Mouse (Mus musculus): ENCODE results near the gene Zfp52. TPM values are rescaled to one million over a fixed set of nuclear protein-coding genes. Genes with fewer than 3 reads are reported as not detected.

Gene Zfp52
- polyA plus RNA-seq, 1 experiment = not detected

DNA sequence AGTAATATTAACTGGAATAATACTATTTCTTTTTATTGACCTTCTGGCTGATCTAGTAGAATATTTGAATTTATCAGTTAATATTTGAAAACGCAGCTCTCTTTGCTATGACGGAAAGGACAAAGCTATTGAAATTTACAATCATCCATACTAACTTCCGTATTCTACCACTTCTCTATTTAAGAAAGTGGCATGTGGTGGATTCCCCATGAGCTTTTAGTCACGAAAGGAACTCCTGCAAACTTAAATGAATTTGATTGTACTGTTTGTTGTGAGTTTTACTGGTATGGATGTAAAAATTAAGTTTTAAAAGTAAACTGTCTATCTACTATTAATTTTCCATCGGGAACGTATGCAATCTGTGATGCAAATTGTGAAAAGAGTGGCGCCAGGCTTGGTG, 757 bp downstream of the Zfp52 start:
- WGBS = 31% methylated on average over 7 of the region's 7 CpGs
- no peak overlapping the region for H3K27ac ChIP-seq (ENCODE audit: insufficient read depth, low read depth, low read length)
- peaks cover 3% of the 10 kb centered on the region; the same call in 1 of the 2 replicates for H3K4me1 ChIP-seq (ENCODE audit: control insufficient read depth, insufficient read depth, low read length)
- TF ChIP-seq POLR2A (IDR thresholded peaks at IDR 0.05; ENCODE audit: insufficient read depth, low read depth, low read length) = no peak
- no peak for TF ChIP-seq CTCF (IDR thresholded peaks at IDR 0.05; ENCODE audit: insufficient read depth, low read depth, low read length)
- peak overlapping the region; percentile 57 for H3K4me3 ChIP-seq (ENCODE audit: insufficient read depth, low read depth, low read length)

DNA sequence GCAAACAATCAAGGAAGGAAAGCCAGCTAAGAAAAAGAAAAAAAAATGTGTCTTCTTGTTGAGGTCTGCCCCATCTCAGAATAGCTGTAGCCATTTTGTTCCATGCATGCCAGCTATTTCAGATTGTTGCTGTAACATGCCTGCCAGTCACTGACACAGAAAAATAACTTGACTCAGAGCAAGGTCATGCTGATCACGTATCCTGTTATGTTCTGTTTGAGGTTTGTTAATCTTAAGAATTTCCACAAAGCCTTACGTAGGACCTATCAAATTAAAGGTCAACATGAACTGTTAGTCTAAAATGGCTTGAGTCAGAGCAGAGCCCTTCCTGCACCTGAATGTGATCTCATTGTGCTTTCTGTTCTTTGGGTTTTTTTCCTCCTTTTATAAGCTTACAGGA, 1.3 kb downstream of the Zfp52 start:
- peaks cover under 1% of the 10 kb centered on the region; the same call in 1 of the 2 replicates for H3K4me1 ChIP-seq (ENCODE audit: control insufficient read depth, insufficient read depth, low read length)
- TF ChIP-seq CTCF (IDR thresholded peaks at IDR 0.05; ENCODE audit: insufficient read depth, low read depth, low read length) (no peak), POLR2A (IDR thresholded peaks at IDR 0.05; ENCODE audit: insufficient read depth, low read depth, low read length) (no peak)
- 85% methylated on average over 2 of the region's 2 CpGs for WGBS
- no peak overlapping the region for H3K4me3 ChIP-seq (ENCODE audit: insufficient read depth, low read depth, low read length)
- no peak overlapping the region for H3K27ac ChIP-seq (ENCODE audit: insufficient read depth, low read depth, low read length)

GRCm38 (mm10) chr17:21557831-21558230, 22.5 kb downstream of the Zfp52 start:
- Histone ChIP-seq H3K27ac (ENCODE audit: insufficient read depth, low read depth, low read length) (no peak overlapping the region), H3K4me1 (ENCODE audit: control insufficient read depth, insufficient read depth, low read length) (no peaks in the 10 kb centered on the region), H3K4me3 (ENCODE audit: insufficient read depth, low read depth, low read length) (no peak overlapping the region)
- WGBS = 90% methylated on average over 2 of the region's 2 CpGs
- TF ChIP-seq CTCF (IDR thresholded peaks at IDR 0.05; ENCODE audit: insufficient read depth, low read depth, low read length) = no peak
- no peak for TF ChIP-seq POLR2A (IDR thresholded peaks at IDR 0.05; ENCODE audit: insufficient read depth, low read depth, low read length)

DNA sequence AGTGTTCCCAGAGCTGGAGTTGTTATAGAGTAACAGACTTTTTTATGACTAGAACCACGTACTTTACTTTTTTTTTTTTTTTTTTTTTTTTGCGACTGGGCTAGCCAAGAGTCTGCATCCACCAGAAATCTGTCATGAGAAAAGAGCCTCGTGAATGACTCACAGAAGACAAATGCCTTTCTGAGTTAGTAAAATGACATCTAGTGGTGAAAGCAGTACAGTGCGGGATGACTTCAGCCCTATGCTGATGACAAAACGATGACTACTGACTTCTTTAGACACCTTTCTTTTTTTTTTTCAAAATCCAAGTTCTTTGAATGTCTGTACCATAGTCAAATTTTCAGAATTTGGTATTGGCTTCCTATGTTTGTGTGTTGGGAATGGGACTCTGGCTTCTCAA, 30.9 kb downstream of the Zfp52 start:
- peak overlapping the region; percentile 63; the same call in 1 of the 2 replicates for H3K4me3 ChIP-seq (ENCODE audit: insufficient read depth, low read depth, low read length)
- WGBS = under 1% methylated on average over 5 of the region's 5 CpGs
- H3K27ac ChIP-seq (ENCODE audit: insufficient read depth, low read depth, low read length) = peak overlapping the region; percentile 84
- no peaks in the 10 kb centered on the region for H3K4me1 ChIP-seq (ENCODE audit: control insufficient read depth, insufficient read depth, low read length)
- TF ChIP-seq CTCF (IDR thresholded peaks at IDR 0.05; ENCODE audit: insufficient read depth, low read depth, low read length) = no peak
- TF ChIP-seq POLR2A (IDR thresholded peaks at IDR 0.05; ENCODE audit: insufficient read depth, low read depth, low read length) = no peak

DNA sequence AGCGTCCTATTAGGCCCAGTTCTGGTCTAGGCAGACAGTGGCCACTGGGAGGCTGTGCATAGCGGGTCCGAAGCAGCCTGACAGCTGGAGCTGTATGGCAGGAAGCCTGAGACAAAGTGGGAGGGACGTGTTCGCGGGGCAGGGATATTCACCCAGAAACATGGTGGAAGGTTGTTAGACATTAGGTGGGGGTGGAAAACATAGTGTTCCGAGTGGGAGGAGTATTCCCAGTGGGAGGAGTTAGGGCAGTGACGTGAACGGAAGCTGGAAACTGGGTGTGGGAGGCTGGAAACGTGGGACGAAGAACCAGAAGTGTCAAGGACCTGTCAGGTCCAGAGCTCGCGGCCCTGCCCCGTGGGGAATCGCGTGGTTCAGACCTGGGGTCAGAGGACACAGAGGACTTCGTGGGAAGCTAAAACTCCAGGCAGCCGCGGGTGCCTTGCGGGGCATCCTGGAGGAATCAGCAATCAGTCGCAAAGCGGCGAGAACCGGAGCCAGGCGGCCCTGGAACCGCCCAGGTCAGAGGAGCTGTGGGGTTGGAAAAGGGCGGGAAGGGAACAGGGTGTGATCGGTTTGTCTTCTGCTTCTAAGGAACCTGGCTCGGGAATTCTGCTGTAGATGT, 31.5 kb downstream of the Zfp52 start, which contains the start of gene Zfp948:
TSS of gene Zfp948 (plus strand) at position 281 of the 622 bp plus-strand sequence.
- WGBS = under 1% methylated on average over 29 of the region's 29 CpGs
- peak within 1 kb of the TSS; percentile 63 for H3K4me3 ChIP-seq (ENCODE audit: insufficient read depth, low read depth, low read length)
- TF ChIP-seq CTCF (IDR thresholded peaks at IDR 0.05; ENCODE audit: insufficient read depth, low read depth, low read length) (peak; percentile 35; the same call in 1 of the 2 replicates), POLR2A (IDR thresholded peaks at IDR 0.05; ENCODE audit: insufficient read depth, low read depth, low read length) (peak; percentile 52)

GRCm38 (mm10) chr17:21567696-21568095, 32.4 kb downstream of the Zfp52 start:
- Histone ChIP-seq H3K4me1 (ENCODE audit: control insufficient read depth, insufficient read depth, low read length) (no peaks in the 10 kb centered on the region), H3K27ac (ENCODE audit: insufficient read depth, low read depth, low read length) (no peak overlapping the region), H3K4me3 (ENCODE audit: insufficient read depth, low read depth, low read length) (no peak overlapping the region)
- 22% methylated on average over 1 of the region's 1 CpGs for WGBS
- TF ChIP-seq POLR2A (IDR thresholded peaks at IDR 0.05; ENCODE audit: insufficient read depth, low read depth, low read length) (no peak), CTCF (IDR thresholded peaks at IDR 0.05; ENCODE audit: insufficient read depth, low read depth, low read length) (no peak)

More for the DNA sequence above, 31.5 kb downstream of the Zfp52 start, which contains the start of gene Zfp948:
- H3K4me1 ChIP-seq (ENCODE audit: control insufficient read depth, insufficient read depth, low read length) = no peaks in the 10 kb centered on the region
- peak within 1 kb of the TSS; percentile 84 for H3K27ac ChIP-seq (ENCODE audit: insufficient read depth, low read depth, low read length)

DNA sequence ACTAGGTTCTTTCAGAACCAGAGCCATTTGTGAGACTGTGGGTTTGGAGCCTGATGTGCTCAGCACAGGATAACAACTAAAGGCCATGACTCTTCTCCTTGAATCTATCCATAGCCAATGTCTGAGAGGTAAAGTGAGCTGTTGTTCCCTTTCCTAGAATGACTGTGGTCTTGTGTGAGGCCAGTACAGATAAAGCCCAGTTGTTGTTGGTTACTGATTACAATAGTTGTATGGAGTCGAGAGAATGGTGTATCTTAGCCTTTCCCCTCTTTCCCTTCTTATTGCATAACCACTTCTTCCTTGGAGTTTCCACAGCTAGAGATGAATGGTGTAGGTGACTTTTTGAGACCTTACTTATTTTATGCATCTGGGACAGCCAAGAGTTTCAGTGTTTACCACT, 43.7 kb downstream of the Zfp52 start:
- Histone ChIP-seq H3K4me3 (ENCODE audit: insufficient read depth, low read depth, low read length) (no peak overlapping the region), H3K27ac (ENCODE audit: insufficient read depth, low read depth, low read length) (no peak overlapping the region), H3K4me1 (ENCODE audit: control insufficient read depth, insufficient read depth, low read length) (no peaks in the 10 kb centered on the region)
- TF ChIP-seq CTCF (IDR thresholded peaks at IDR 0.05; ENCODE audit: insufficient read depth, low read depth, low read length) (no peak), POLR2A (IDR thresholded peaks at IDR 0.05; ENCODE audit: insufficient read depth, low read depth, low read length) (no peak)
- 82% methylated on average over 1 of the region's 1 CpGs for WGBS

- WGBS = 26% methylated on average over 5 of the region's 5 CpGs
- Histone ChIP-seq H3K4me1 (ENCODE audit: control insufficient read depth, insufficient read depth, low read length) (no peaks in the 10 kb centered on the region), H3K4me3 (ENCODE audit: insufficient read depth, low read depth, low read length) (no peak overlapping the region), H3K27ac (ENCODE audit: insufficient read depth, low read depth, low read length) (no peak overlapping the region)
- TF ChIP-seq CTCF (IDR thresholded peaks at IDR 0.05; ENCODE audit: insufficient read depth, low read depth, low read length) (0 out of 2 replicates have a peak, but pooled peaks have one; percentile 10), POLR2A (IDR thresholded peaks at IDR 0.05; ENCODE audit: insufficient read depth, low read depth, low read length) (no peak)
These were observed 44.3 kb downstream of the Zfp52 start for GRCm38 (mm10) chr17:21579493-21580175.

- Histone ChIP-seq H3K4me1 (ENCODE audit: control insufficient read depth, insufficient read depth, low read length) (no peaks in the 10 kb centered on the region), H3K27ac (ENCODE audit: insufficient read depth, low read depth, low read length) (no peak overlapping the region), H3K4me3 (ENCODE audit: insufficient read depth, low read depth, low read length) (no peak overlapping the region)
- 99% methylated on average over 2 of the region's 2 CpGs for WGBS
- TF ChIP-seq POLR2A (IDR thresholded peaks at IDR 0.05; ENCODE audit: insufficient read depth, low read depth, low read length) = no peak
These were observed 50.2 kb downstream of the Zfp52 start for GRCm38 (mm10) chr17:21585521-21585920.

Other genes starting within 250 kb of the Zfp52 start
- not detected in 2 replicates for gene Vmn1r237, start 223.7 kb upstream of the Zfp52 start, polyA plus RNA-seq (2012; ENCODE audit: insufficient read depth, insufficient read length, low replicate concordance, missing spikeins)
- not detected in 2 replicates for gene Zfp677, start 151.8 kb upstream of the Zfp52 start, polyA plus RNA-seq (2012; ENCODE audit: insufficient read depth, insufficient read length, low replicate concordance, missing spikeins)
- gene Zfp54, start 112.3 kb upstream of the Zfp52 start, polyA plus RNA-seq (2012; ENCODE audit: insufficient read depth, insufficient read length, low replicate concordance, missing spikeins) = not detected in 2 replicates
- not detected in 2 replicates for gene Zfp51, start 85.2 kb upstream of the Zfp52 start, polyA plus RNA-seq (2012; ENCODE audit: insufficient read depth, insufficient read length, low replicate concordance, missing spikeins)
- gene Zfp53, start 46.5 kb upstream of the Zfp52 start, polyA plus RNA-seq (2012; ENCODE audit: insufficient read depth, insufficient read length, low replicate concordance, missing spikeins) = not detected in 2 replicates
- gene Zfp948, start 31.5 kb downstream of the Zfp52 start, polyA plus RNA-seq (2012; ENCODE audit: insufficient read depth, insufficient read length, low replicate concordance, missing spikeins) = not detected in 2 replicates
- gene Zfp983, start 115.1 kb downstream of the Zfp52 start, polyA plus RNA-seq (2012; ENCODE audit: insufficient read depth, insufficient read length, low replicate concordance, missing spikeins) = not detected in 2 replicates
- gene Gm10226, start 156.3 kb downstream of the Zfp52 start, polyA plus RNA-seq (2012; ENCODE audit: insufficient read depth, insufficient read length, low replicate concordance, missing spikeins) = not detected in 2 replicates
- gene Zfp760, start 172.2 kb downstream of the Zfp52 start, polyA plus RNA-seq (2012; ENCODE audit: insufficient read depth, insufficient read length, low replicate concordance, missing spikeins) = not detected in 2 replicates
- not detected in 2 replicates for gene Zfp229, start 195.3 kb downstream of the Zfp52 start, polyA plus RNA-seq (2012; ENCODE audit: insufficient read depth, insufficient read length, low replicate concordance, missing spikeins)

Data from olfactory bulb, adult 2 months (tissue).